Mouse (Mus musculus) limb, embryonic 15.5 days (tissue): Measurements from ENCODE around the gene Slc39a2. TPM values are rescaled to one million over a fixed set of nuclear protein-coding genes. Genes with fewer than 3 reads are reported as not detected.
"Not testable (repeated sequence)": the region's sequence is repeated elsewhere in the genome, so short reads cannot be mapped to it uniquely, and the experiment has no call there.

Experiments used
- ATAC-seq: fragments of 200-750 bp; cut with Nextera tagmentation; 2 replicates; pipeline ENCODE4 v1.8.0; 2017; ENCODE audit warnings: low read depth, moderate TSS enrichment; ENCODE audit not compliant: insufficient number of reproducible peaks, low FRiP score, low TSS enrichment
- H3K27ac ChIP-seq: fragments of 300-500 bp; sonication (generic); 2 replicates; pipeline ENCODE4 v1.5.1; 2015; ENCODE audit warnings: moderate library complexity, mild to moderate bottlenecking, inconsistent platforms
- H3K27me3 ChIP-seq: fragments of 300-500 bp; sonication (generic); 2 replicates; pipeline ENCODE4 v1.6.1; 2015; ENCODE audit warnings: inconsistent platforms
- H3K36me3 ChIP-seq: fragments of 300-500 bp; sonication (generic); 2 replicates; pipeline ENCODE4 v1.6.1; 2015; ENCODE audit warnings: inconsistent platforms
- H3K4me1 ChIP-seq: fragments of 300-500 bp; sonication (generic); 2 replicates; pipeline ENCODE4 v1.6.1; 2015; ENCODE audit warnings: inconsistent platforms
- H3K4me2 ChIP-seq: fragments of 300-500 bp; sonication (generic); 2 replicates; pipeline ENCODE4 v1.6.1; 2015; ENCODE audit warnings: mild to moderate bottlenecking, inconsistent platforms
- H3K4me3 ChIP-seq: fragments of 300-500 bp; sonication (generic); 2 replicates; pipeline ENCODE4 v1.5.1; 2015; ENCODE audit warnings: mild to moderate bottlenecking, inconsistent platforms
- H3K9ac ChIP-seq: fragments of 300-500 bp; sonication (generic); 2 replicates; pipeline ENCODE4 v1.6.1; 2015; ENCODE audit warnings: inconsistent platforms
- H3K9me3 ChIP-seq: fragments of 300-500 bp; sonication (generic); 2 replicates; pipeline ENCODE4 v1.6.1; 2016; ENCODE audit warnings: inconsistent platforms
- WGBS: fragments of 180-500 bp; shearing (Covaris S2); methylation state at CpG from one replicate; pipeline ENCODE4 v1.1.7; 2015; 5-methylcytosine and 5-hydroxymethylcytosine counted together
- polyA plus RNA-seq: library from polyadenylated mRNA; unstranded; fragments of >200 nt; fragmentation: Nextera tagmentation; extraction: Ambion mirVana; gene quantifications from 2 replicates; pipeline ENCODE4 v1.2.1, GENCODE M21; 2015

Slc39a2 gene
- polyA plus RNA-seq, 1 experiment from 2014 or later = 6.1 TPM

- Histone ChIP-seq H3K27me3 (no peaks in the 10 kb centered on the region), H3K27ac (peak within 1 kb of the TSS; percentile 58), H3K4me2 (no peak within 1 kb of the TSS), H3K9ac (no peak within 1 kb of the TSS), H3K4me3 (no peak within 1 kb of the TSS), H3K4me1 (peaks cover 16% of the 10 kb centered on the region), H3K9me3 (no peaks in the 10 kb centered on the region), H3K36me3 (no peaks in the 10 kb centered on the region)
- ATAC-seq = no peak
- WGBS = 78% methylated on average over 7 of the region's 7 CpGs
These were observed 29.8 kb downstream of the Slc39a2 start, which contains the start of gene Rnase13 for GRCm38 (mm10) chr14:51922571-51922865. Gene Rnase13 (minus strand): TSS chr14:51922773.

- WGBS = 83% methylated on average over 2 of the region's 2 CpGs
- no peak overlapping the region for H3K4me3 ChIP-seq
- H3K36me3 ChIP-seq = no peaks in the 10 kb centered on the region
These were observed 30.2 kb downstream of the Slc39a2 start for GRCm38 (mm10) chr14:51922910-51923309.

GRCm38 (mm10) chr14:51923492-51923891 is 30.8 kb downstream of the Slc39a2 start:
- ATAC-seq = no peak
- 77% methylated on average over 4 of the region's 4 CpGs for WGBS
- no peak overlapping the region for H3K27ac ChIP-seq
- H3K4me1 ChIP-seq = peaks cover 16% of the 10 kb centered on the region
- no peaks in the 10 kb centered on the region for H3K36me3 ChIP-seq
- H3K9ac ChIP-seq = no peak overlapping the region
- no peaks in the 10 kb centered on the region for H3K9me3 ChIP-seq
- no peak overlapping the region for H3K4me2 ChIP-seq
- no peak overlapping the region for H3K4me3 ChIP-seq
- H3K27me3 ChIP-seq = no peaks in the 10 kb centered on the region

More at GRCm38 (mm10) chr14:51922910-51923309, 30.2 kb downstream of the Slc39a2 start:
- Histone ChIP-seq H3K4me2 (no peak overlapping the region), H3K27me3 (no peaks in the 10 kb centered on the region), H3K9me3 (no peaks in the 10 kb centered on the region), H3K4me1 (peaks cover 16% of the 10 kb centered on the region), H3K27ac (no peak overlapping the region), H3K9ac (no peak overlapping the region)
- ATAC-seq = no peak

DNA sequence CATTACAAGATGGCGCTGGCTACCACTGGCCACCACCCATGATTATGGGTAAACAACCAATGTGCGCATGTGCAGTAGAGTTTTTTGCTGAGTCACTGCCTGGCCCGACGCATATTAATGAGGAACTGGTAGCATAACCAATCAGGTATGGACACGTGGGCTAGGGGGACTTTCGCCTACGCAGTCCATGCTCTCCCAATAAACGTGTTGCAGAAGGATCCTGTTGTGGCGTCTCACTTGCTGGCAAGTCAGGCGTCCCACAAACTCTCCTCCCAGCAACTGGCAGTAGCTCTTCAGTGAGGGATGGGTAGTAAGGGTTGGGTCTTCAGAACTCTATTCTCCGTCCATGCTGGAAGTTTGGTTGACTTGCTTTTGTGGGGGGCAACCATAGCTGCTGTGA is 34.2 kb downstream of the Slc39a2 start:
- H3K27me3 ChIP-seq, H3K4me3 ChIP-seq, H3K9ac ChIP-seq, H3K27ac ChIP-seq, H3K9me3 ChIP-seq, ATAC-seq, H3K4me2 ChIP-seq, H3K36me3 ChIP-seq: not testable (repeated sequence)
- 91% methylated on average over 11 of the region's 11 CpGs for WGBS
- H3K4me1 ChIP-seq = peaks cover 21% of the 10 kb centered on the region

DNA sequence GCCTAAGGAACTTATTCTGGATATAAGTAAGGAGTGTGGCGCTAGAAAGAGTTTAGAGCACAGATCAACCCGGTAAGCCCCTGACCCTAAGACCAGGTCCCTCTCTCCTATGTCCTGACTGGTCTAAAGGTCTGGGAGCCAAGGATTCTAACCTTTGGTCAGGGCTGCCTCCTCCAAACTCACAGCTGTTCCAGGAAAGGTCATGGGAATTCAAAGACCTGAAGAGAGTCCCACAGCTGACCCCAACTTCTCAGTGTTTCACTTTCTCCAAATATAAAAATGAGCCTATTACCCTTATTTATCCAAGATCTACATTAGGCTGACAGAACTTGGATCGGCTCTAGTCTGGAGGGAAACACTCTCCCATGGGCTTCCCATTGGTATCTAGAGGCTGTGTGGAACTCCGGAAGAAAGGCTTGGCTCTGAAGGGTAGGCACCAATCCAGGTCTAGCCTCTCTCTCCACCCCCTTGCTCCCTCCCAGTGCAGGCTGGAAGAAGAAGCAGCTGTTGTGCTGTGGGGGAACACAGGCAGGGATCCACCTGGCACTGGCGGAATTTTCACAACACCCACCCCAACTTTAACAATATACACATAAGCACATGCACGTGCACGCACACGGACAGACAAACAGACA is 36.7 kb downstream of the Slc39a2 start:
- Histone ChIP-seq H3K4me1 (peaks cover 11% of the 10 kb centered on the region; the same call in 1 of the 2 replicates), H3K9ac (no peak overlapping the region), H3K9me3 (no peaks in the 10 kb centered on the region), H3K4me3 (no peak overlapping the region), H3K27ac (peak overlapping the region; percentile 24; the same call in 1 of the 2 replicates), H3K36me3 (no peaks in the 10 kb centered on the region), H3K27me3 (no peaks in the 10 kb centered on the region), H3K4me2 (no peak overlapping the region)
- WGBS = 70% methylated on average over 8 of the region's 8 CpGs
- ATAC-seq = no peak

- no peaks in the 10 kb centered on the region for H3K9me3 ChIP-seq
- H3K36me3 ChIP-seq = no peaks in the 10 kb centered on the region
- peaks cover 11% of the 10 kb centered on the region; the same call in 1 of the 2 replicates for H3K4me1 ChIP-seq
- H3K4me3 ChIP-seq = no peak overlapping the region
- H3K27ac ChIP-seq = peak overlapping the region; percentile 24; the same call in 1 of the 2 replicates
- no peak overlapping the region for H3K9ac ChIP-seq
- H3K4me2 ChIP-seq = no peak overlapping the region
- WGBS = 62% methylated on average over 9 of the region's 9 CpGs
- no peaks in the 10 kb centered on the region for H3K27me3 ChIP-seq
- no peak for ATAC-seq
These were observed 37.3 kb downstream of the Slc39a2 start for GRCm38 (mm10) chr14:51929968-51930367.

- ATAC-seq = 0 out of 2 replicates have a peak, but pooled peaks have one; percentile 51
- H3K9ac ChIP-seq = no peak overlapping the region
- H3K4me3 ChIP-seq = no peak overlapping the region
- 29% methylated on average over 5 of the region's 5 CpGs for WGBS
- H3K27ac ChIP-seq = no peak overlapping the region
- H3K27me3 ChIP-seq = no peaks in the 10 kb centered on the region
- H3K9me3 ChIP-seq = no peaks in the 10 kb centered on the region
- peaks cover 11% of the 10 kb centered on the region; the same call in 1 of the 2 replicates for H3K4me1 ChIP-seq
- no peaks in the 10 kb centered on the region for H3K36me3 ChIP-seq
- no peak overlapping the region for H3K4me2 ChIP-seq
These were observed 38.1 kb downstream of the Slc39a2 start for GRCm38 (mm10) chr14:51930824-51931223.

DNA sequence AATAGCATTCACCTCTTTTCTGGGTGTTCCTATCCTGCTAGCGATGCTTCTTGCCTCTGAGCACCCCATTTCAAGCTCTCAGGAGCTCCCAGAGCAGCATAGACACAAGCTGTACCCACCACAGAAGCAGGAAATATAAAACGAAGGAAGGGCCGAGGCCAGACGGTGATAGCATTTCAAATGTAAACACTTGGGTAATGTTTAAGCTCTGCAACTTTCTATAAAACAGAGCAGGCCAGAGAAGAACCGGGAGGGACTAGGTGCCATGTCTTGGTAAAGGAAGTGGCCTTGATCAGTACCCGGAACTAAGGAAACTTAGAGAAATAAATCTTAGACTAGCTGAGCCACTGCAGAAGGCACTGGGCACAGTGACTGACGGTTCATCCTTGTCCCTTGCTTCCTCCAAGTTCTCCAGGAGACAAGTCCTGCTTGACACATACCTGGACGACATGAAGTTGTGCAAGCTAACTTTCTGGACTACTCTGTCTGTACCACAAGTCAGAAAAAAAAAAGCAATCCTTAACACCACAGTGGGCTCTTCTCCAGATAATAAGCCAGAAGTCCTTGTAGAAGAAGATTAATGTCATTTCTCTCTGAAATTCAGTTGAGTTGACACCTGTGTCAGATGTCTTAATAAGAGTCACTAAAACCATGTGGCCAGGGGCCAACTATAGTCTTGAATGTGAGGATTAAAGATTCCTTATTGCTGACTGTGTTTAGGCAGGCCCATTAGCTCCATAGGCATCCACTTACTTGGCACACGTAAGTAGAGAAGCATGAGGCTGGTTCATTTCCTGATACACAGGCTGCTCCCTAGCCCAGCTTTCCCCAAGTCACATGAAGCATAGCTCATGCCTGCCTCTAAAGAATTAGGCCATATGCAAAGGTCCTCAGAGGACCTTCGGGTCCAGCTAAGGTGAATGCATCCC is 39.7 kb downstream of the Slc39a2 start:
- H3K9me3 ChIP-seq = no peaks in the 10 kb centered on the region
- 52% methylated on average over 10 of the region's 10 CpGs for WGBS
- no peak overlapping the region for H3K4me2 ChIP-seq
- peaks cover 11% of the 10 kb centered on the region; the same call in 1 of the 2 replicates for H3K4me1 ChIP-seq
- no peak for ATAC-seq
- H3K27ac ChIP-seq = no peak overlapping the region
- no peak overlapping the region for H3K4me3 ChIP-seq
- H3K27me3 ChIP-seq = no peaks in the 10 kb centered on the region
- H3K9ac ChIP-seq = no peak overlapping the region
- H3K36me3 ChIP-seq = no peaks in the 10 kb centered on the region

DNA sequence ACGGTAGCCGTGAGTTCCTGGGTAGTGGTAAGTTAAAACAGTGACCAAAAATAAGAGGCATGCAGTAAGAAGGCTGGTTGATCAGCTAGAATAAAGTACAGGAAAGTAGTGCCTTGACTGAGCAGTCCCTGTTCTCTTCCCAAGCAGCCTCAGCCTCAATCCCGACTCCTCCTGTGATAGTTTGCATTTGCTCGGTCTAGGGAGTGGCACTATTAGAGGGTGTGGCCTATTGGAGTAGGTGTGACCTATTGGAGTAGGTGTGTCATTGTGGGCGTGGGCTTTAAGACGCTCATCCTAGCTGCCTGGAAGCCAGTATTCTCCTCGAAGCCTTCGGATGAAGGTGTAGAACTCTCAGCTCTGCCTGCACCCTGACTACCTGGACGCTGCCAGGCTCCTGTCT is 46.3 kb downstream of the Slc39a2 start:
- Histone ChIP-seq H3K4me2 (no peak overlapping the region), H3K27me3 (no peaks in the 10 kb centered on the region), H3K9me3 (no peaks in the 10 kb centered on the region), H3K36me3 (no peaks in the 10 kb centered on the region), H3K27ac (no peak overlapping the region), H3K4me1 (peaks cover 9% of the 10 kb centered on the region; the same call in 1 of the 2 replicates), H3K4me3 (no peak overlapping the region), H3K9ac (no peak overlapping the region)
- WGBS = 87% methylated on average over 9 of the region's 9 CpGs
- no peak for ATAC-seq

DNA sequence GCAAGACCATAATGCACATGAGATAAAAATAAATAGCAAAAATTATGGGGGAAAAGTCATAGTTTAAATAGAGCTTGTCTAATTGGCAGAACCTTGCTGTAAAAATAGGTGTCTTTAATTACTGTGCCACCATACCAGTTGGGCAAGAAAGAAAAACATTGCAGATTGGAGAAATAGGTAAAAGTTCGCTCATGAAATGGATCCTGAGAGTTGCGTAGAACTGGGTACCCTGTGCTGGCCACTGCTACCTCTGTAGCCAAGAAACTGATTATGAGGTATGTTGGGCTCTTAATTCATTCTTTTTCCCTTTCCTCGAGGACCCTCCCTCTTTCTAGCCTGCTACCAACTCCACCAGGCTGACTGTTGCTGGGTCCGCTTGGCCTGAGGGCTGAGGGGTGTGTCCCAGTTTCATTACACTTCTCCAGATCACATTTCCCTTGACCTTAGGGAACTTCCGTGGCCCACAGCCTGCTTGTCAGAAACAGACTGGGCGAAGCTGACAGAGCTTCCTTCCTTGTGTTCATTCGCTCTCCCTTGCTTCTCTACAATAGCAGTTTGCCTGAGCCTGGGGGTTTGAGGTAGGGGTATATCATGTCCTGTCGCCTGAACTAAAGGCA is 48.4 kb downstream of the Slc39a2 start:
- peaks cover 9% of the 10 kb centered on the region; the same call in 1 of the 2 replicates for H3K4me1 ChIP-seq
- H3K4me2 ChIP-seq = no peak overlapping the region
- H3K27me3 ChIP-seq = no peaks in the 10 kb centered on the region
- no peak overlapping the region for H3K9ac ChIP-seq
- WGBS = 24% methylated on average over 8 of the region's 8 CpGs
- no peak overlapping the region for H3K4me3 ChIP-seq
- H3K27ac ChIP-seq = no peak overlapping the region
- H3K9me3 ChIP-seq = no peaks in the 10 kb centered on the region
- ATAC-seq = no peak
- no peaks in the 10 kb centered on the region for H3K36me3 ChIP-seq

GRCm38 (mm10) chr14:51941577-51941976 is 48.9 kb downstream of the Slc39a2 start:
- no peaks in the 10 kb centered on the region for H3K27me3 ChIP-seq
- ATAC-seq = no peak
- no peaks in the 10 kb centered on the region for H3K9me3 ChIP-seq
- 68% methylated on average over 9 of the region's 9 CpGs for WGBS
- no peak overlapping the region for H3K4me2 ChIP-seq
- no peak overlapping the region for H3K27ac ChIP-seq
- H3K4me1 ChIP-seq = peaks cover 9% of the 10 kb centered on the region; the same call in 1 of the 2 replicates
- H3K36me3 ChIP-seq = no peaks in the 10 kb centered on the region
- H3K4me3 ChIP-seq = no peak overlapping the region
- H3K9ac ChIP-seq = no peak overlapping the region

DNA sequence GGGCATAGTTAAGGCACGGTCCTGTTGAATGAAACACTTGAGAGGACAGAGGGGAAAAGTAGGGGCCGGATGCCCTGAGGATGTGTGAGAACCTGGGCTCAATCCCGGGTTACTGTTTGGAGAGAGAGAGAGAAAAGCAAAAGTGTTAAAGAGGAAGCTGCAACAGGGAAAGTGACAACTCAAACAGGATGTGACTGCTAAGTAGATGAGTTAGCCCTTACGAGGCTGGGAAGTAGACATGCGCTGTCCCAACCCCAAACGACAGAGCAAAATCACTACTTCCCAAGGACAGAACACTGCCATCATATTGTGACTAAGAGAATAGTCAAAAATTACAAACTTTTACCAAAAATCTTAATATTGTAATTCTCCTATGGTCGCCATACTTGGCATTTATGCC is 49.5 kb downstream of the Slc39a2 start:
- peaks cover 9% of the 10 kb centered on the region; the same call in 1 of the 2 replicates for H3K4me1 ChIP-seq
- no peaks in the 10 kb centered on the region for H3K36me3 ChIP-seq
- no peak overlapping the region for H3K4me2 ChIP-seq
- no peak overlapping the region for H3K27ac ChIP-seq
- H3K4me3 ChIP-seq = no peak overlapping the region
- no peaks in the 10 kb centered on the region for H3K27me3 ChIP-seq
- ATAC-seq = no peak
- WGBS = 48% methylated on average over 7 of the region's 7 CpGs
- H3K9me3 ChIP-seq = no peaks in the 10 kb centered on the region
- no peak overlapping the region for H3K9ac ChIP-seq
